Mouse (Mus musculus): ENCODE measurements around the gene 1810046K07Rik. TPM values are rescaled to one million over a fixed set of nuclear protein-coding genes. Genes with fewer than 3 reads are reported as not detected.

Gene 1810046K07Rik
- polyA plus RNA-seq, 1 experiment = not detected

DNA sequence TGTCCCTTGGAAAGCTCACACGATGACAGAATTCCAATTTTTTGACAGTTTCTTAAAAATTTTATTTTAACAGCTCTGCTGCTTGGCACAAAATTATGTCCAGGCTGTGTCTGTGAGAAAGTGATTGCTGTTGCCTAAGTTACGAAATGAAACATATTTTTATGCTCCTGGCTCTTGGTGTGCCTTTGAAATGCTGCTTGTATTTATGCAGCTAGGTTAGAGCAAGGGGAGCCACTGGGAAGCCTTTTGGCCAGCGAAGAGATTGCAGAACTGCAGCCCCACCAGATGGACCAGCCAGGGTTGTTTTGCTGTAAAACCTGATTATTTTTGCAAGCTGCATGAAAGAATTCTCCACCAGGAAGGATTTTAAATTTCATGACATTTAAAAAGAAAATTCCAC lies 23.6 kb downstream of the 1810046K07Rik start:
- DNase-seq (ENCODE audit: low read depth) = no peak

- DNase-seq (ENCODE audit: low read depth) = no peak
These were observed 24.7 kb downstream of the 1810046K07Rik start for GRCm38 (mm10) chr9:51303980-51304379.

DNA sequence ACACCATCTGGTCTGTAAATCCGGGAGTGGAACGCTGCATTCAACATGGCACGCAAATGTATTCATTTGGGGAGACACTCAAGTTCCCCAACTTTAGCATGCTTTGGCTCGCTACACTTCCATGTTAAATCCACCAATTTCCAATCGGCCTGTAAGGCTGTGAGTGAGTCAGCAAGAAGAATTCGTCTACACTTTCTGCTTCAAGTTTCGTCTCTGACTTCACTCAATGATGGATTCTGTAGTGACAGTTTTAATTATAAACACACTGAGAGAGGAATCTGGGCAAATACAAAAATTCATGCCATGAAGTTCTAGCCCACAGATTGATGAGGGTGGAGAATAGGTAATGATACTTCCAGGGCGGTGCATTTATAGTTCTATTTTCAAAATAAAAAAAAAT lies 35.2 kb downstream of the 1810046K07Rik start:
- DNase-seq (ENCODE audit: low read depth) = no peak

GRCm38 (mm10) chr9:51292674-51293073 lies 36.0 kb downstream of the 1810046K07Rik start:
- DNase-seq (ENCODE audit: low read depth) = no peak

DNA sequence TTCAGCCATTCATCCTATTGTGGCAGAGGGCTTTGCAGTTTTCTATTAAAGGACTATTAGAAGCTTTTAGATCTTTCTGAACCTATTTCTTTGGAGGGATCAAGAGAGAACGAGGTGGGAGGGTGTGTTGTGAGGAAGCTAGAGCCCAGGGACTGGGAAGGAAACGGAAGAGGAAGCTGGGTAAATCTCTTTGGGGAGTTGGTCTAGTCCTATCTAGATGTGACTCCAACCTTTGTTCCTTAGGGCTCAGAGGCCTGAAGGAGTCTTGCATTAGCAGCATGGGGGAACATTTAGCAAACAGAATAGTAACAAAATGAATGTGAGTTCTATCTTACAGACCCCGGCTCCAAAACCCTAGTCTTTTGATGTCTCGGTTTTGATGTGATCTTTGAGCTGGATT lies 37.7 kb downstream of the 1810046K07Rik start:
- DNase-seq (ENCODE audit: low read depth) = no peak

DNA sequence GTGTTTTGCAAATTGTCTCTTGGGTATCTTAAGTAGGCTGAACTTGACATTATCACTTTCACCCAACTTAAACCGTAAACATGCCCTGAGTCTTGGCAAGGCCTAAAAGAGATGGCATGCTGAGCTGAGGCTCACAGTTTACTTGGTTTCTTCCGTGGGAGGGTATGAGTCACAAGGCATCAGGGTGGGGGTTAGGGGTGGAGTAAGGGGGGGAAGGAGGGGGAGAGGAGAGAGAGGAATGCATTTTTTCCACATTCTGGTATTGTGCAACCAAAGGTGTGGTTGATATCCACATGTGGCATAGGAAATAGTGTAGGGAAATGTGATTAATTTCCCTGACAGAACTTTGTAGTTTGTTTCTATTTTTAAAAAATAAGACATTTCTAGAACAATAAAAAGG lies 42.6 kb downstream of the 1810046K07Rik start:
- no peak for DNase-seq (ENCODE audit: low read depth)

GRCm38 (mm10) chr9:51278500-51279381 lies 50.0 kb downstream of the 1810046K07Rik start, which contains the start of gene Colca2:
TSS of gene Colca2 (minus strand) at chr9:51278569.
- no peak for DNase-seq (ENCODE audit: low read depth)

GRCm38 (mm10) chr9:51277834-51278498 lies 50.8 kb downstream of the 1810046K07Rik start:
- DNase-seq (ENCODE audit: low read depth) = no peak

- no peak for DNase-seq (ENCODE audit: low read depth)
These were observed 54.0 kb downstream of the 1810046K07Rik start for GRCm38 (mm10) chr9:51274678-51275077.

- no peak for DNase-seq (ENCODE audit: low read depth)
These were observed 55.0 kb downstream of the 1810046K07Rik start for GRCm38 (mm10) chr9:51273581-51274154.

GRCm38 (mm10) chr9:51272102-51272501 lies 56.6 kb downstream of the 1810046K07Rik start:
- DNase-seq (ENCODE audit: low read depth) = no peak

GRCm38 (mm10) chr9:51271073-51271472 lies 57.6 kb downstream of the 1810046K07Rik start:
- DNase-seq (ENCODE audit: low read depth) = no peak

DNA sequence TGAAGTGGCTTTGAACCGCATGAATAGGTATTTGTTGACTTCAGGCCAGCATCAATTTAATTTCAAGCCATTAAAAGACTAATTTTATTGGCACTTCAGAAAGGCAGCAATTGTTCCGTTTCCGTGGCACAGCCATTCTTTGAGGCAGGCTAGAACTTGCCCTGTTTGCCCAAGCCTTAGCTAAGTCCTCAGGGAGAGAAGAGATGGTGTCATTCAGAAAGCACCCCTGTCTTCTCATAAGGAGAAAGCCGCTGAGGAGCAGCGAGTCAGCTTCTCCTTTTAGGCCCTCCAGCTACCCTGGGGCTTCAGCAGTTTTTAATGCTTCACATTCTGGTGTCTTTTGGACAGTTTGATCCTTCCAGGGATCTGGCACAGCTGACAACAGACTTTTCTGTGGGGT lies 59.9 kb downstream of the 1810046K07Rik start:
- DNase-seq (ENCODE audit: low read depth) = no peak

DNA sequence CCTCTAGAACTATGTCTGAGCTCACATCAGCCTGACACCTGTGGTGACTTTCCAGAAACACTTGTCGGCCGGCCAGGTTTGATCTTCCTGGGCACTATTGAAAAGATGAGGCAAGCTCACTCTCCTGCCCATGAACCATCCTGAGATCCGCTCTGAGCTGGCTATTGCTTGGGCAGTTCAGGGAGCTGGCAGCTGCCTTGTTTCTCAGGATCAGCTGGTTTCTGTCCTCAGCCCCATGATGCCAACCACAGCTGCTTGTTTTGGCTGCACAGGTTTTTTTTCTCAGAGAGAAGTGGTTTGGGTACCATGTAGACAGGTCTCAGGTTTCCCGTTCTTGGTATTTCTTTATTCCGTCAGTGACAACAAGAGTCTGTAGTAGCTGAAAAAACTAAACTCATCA lies 70.3 kb downstream of the 1810046K07Rik start:
- no peak for DNase-seq (ENCODE audit: low read depth)

GRCm38 (mm10) chr9:51256780-51257502 lies 71.8 kb downstream of the 1810046K07Rik start:
- no peak for DNase-seq (ENCODE audit: low read depth)

Other genes starting within 250 kb of the 1810046K07Rik start
- gene 4833427G06Rik, start 226.8 kb downstream of the 1810046K07Rik start, polyA plus RNA-seq (2012; rRNA removed) = 0.53 and 1.3 TPM in 2 replicates
- gene Gm32742, start 163.4 kb downstream of the 1810046K07Rik start, polyA plus RNA-seq (2012; rRNA removed) = 0.12 and 0.42 TPM in 2 replicates
- 1.2 and 2.4 TPM in 2 replicates for gene Pou2af1, start 115.2 kb downstream of the 1810046K07Rik start, polyA plus RNA-seq (2012; rRNA removed)
- 15.6 and 16.0 TPM in 2 replicates for gene Colca2, start 50.3 kb downstream of the 1810046K07Rik start, polyA plus RNA-seq (2012; rRNA removed)